Mouse (Mus musculus) heart, adult 9 months (tissue): ENCODE measurements around the gene Olfr127.
"Not testable (repeated sequence)": the region's sequence is repeated elsewhere in the genome, so short reads cannot be mapped to it uniquely, and the experiment has no call there.

Experiments
- DNase-seq, 2 experiments: peaks; one replicate each; pipeline ENCODE4 v3.0.0; 2022; ENCODE audit warnings: low spot score in 2 of 2

Gene Olfr127

GRCm38 (mm10) chr17:37900137-37900536, at the start of gene Olfr127:
Gene Olfr127, plus strand, starts transcription at chr17:37900437.
- no peak for DNase-seq

GRCm38 (mm10) chr17:37863901-37864300, 36.3 kb upstream of the Olfr127 start:
- DNase-seq: no peak

- DNase-seq: no peak
Measured at GRCm38 (mm10) chr17:37869676-37870205, 30.5 kb upstream of the Olfr127 start.

- no peak for DNase-seq
Measured at GRCm38 (mm10) chr17:37873830-37874229, 26.4 kb upstream of the Olfr127 start.

- not testable (repeated sequence) for DNase-seq
Measured at GRCm38 (mm10) chr17:37906821-37907220, 6.6 kb downstream of the Olfr127 start.

- DNase-seq: no peak
Measured at GRCm38 (mm10) chr17:37920248-37920647, 20.0 kb downstream of the Olfr127 start, which contains the start of gene Olfr128. Gene Olfr128, plus strand, starts transcription at chr17:37920548.

GRCm38 (mm10) chr17:37952979-37953378, 52.7 kb downstream of the Olfr127 start, which contains the start of gene Olfr761:
Gene Olfr761, minus strand, starts transcription at chr17:37953079.
- DNase-seq: no peak
